Mouse (Mus musculus): ENCODE data around the gene Msmb.

DNA sequence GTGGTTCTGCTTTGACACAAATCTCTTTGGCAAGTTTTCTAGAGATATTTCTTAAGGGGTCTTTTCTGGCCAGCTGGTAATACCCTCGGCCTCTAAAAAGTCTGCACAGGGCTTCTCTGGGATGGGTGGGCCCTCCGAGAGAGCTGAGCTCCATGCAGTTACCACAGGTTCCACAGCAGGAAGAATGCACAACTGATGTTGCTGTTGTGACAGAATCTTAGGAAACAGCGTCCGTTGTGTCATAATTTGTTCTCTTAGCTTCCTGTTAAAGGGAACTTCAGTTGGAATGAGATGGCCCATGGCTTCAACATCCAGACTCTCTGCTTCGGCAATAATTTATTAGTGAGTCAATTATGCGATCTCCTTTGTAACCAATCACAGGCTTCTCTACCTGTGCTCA, 12.9 kb downstream of the Msmb start:
- TF ChIP-seq CTCF (conservative IDR thresholded peaks at IDR 0.05; ENCODE audit: low read length), result no peak
- no peak for TF ChIP-seq POU5F1 (IDR thresholded peaks at IDR 0.05; ENCODE audit: borderline replicate concordance, low read length)
- no peak for TF ChIP-seq NANOG (IDR thresholded peaks at IDR 0.05; ENCODE audit: borderline replicate concordance, low read length)
